Mouse (Mus musculus): ENCODE measurements around the gene Ly6g6d. TPM values are rescaled to one million over a fixed set of nuclear protein-coding genes. Genes with fewer than 3 reads are reported as not detected.

Gene Ly6g6d
- polyA plus RNA-seq, 1 experiment from 2014 or later, result 4.4 TPM

DNA sequence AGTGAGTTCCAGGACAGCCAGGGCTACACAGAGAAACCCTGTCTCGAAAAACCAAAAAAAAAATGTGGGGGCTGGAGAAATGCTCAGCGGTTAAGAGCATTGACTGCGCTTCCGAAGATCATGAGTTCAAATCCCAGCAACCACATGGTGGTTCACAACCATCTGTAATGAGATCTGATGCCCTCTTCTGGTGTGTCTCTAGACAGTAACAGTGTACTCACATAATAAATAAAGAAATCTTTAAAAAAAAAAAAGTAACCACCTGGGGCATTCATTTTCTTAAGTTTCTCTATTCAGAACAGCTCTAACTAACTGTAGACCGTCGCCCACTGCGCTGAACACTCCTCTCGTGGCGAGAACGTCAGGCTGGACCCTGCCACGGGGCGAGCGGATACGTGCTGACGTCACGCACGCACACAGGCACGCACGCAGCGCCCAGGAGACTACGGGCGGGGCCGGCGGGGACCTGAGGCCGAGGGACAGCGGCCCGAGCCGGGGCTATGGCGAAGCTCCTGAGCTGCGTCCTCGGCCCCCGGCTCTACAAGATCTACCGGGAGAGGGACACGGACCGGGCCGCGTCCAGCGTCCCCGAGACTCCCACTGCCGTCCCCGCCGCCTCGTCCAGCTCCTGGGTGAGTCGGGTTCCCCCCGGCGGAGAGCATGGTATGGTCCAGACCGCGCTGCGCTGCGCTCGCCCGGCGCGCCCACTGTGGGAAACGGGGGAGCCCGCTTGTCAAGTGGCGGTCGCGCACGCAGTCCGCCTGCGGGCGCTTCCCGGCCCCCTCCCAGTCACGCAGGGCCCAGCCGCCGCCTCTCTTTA is 11.2 kb upstream of the Ly6g6d start, which contains the start of gene Abhd16a:
Abhd16a (plus strand) TSS at position 439 of the 820 bp plus-strand sequence.
- Histone ChIP-seq H3K9ac (replicated peaks; ENCODE audit: low read length) (peak within 1 kb of the TSS; percentile 91), H3K36me3 (ENCODE audit: insufficient read depth, low read length) (peaks cover 18% of the 10 kb centered on the region), H3K27ac (ENCODE audit: low read length) (peak within 1 kb of the TSS; percentile 97), H3K27me3 (ENCODE audit: insufficient read depth, low read length) (no peaks in the 10 kb centered on the region), H3K4me1 (ENCODE audit: insufficient read depth, low read length) (peaks cover 21% of the 10 kb centered on the region), H3K4me2 (replicated peaks; ENCODE audit: low read depth, low read length) (peak within 1 kb of the TSS; percentile 81), H3K4me3 (ENCODE audit: low read length) (peak within 1 kb of the TSS; percentile 73), H3K9me3 (ENCODE audit: low read length) (no peaks in the 10 kb centered on the region)
- ATAC-seq (ENCODE audit: low FRiP score, low TSS enrichment), result peak; percentile 97
- WGBS, result 3% methylated on average over 61 of the region's 67 CpGs

DNA sequence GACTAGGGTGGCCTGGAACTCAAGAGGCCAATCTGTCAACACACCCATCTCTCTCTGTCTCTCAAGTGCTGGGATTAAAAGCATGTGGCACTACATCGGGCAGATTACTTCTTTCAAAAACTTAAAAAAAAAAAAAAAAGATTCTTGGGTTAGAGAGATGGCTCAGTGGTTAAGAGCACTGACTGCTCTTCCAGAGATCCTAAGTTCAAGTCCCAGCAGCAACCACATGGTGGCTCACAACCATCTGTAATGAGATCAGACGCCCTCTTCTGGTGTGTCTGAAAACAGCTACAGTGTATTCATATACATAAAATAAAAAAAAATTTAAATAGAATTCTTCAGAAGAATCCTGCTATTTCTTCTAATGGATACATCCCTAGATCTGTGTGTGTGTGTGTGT is 10.3 kb upstream of the Ly6g6d start:
- Histone ChIP-seq H3K4me1 (ENCODE audit: insufficient read depth, low read length) (peaks cover 21% of the 10 kb centered on the region), H3K9ac (replicated peaks; ENCODE audit: low read length) (no peak overlapping the region), H3K9me3 (ENCODE audit: low read length) (no peaks in the 10 kb centered on the region), H3K27ac (ENCODE audit: low read length) (no peak overlapping the region), H3K4me2 (replicated peaks; ENCODE audit: low read depth, low read length) (no peak overlapping the region), H3K36me3 (ENCODE audit: insufficient read depth, low read length) (peaks cover 16% of the 10 kb centered on the region), H3K27me3 (ENCODE audit: insufficient read depth, low read length) (no peaks in the 10 kb centered on the region), H3K4me3 (ENCODE audit: low read length) (no peak overlapping the region)
- WGBS, result 51% methylated on average over 2 of the region's 2 CpGs
- no peak for ATAC-seq (ENCODE audit: low FRiP score, low TSS enrichment)

DNA sequence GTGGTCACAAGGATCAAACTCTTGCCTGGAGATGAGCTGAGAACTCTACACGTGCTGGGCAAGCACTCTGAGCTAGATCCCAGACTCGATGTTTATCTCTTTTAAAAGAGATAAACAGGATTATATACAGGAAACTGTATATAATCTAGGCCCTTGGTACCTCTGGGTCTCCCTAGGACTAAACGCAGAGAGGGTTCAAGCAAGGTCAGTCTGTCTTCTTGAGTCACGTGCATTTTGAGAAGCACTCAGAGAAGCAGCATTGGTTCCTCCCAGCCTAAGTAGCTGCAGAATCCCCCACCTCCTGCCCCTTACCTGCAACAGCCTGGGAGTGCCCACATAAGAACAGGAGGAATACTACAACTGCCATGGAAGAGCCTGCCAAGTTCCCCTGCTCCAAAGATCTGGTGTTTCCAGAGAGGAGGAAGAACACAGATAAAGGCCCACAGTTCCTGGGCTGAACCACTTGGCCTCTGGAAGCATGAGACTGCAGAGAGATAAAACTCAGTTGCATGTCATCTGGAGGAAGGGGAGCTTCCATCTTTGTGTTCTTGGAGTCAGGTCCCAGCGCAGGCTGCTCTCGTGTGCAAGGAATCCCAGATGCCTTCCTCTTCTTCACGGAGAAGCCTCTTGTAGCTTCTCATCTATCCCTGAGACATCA is 7.5 kb upstream of the Ly6g6d start, which contains the start of gene Ly6g6f:
Ly6g6f (minus strand) TSS at position 403 of the 658 bp plus-strand sequence.
- no peaks in the 10 kb centered on the region for H3K36me3 ChIP-seq (ENCODE audit: insufficient read depth, low read length)
- no peaks in the 10 kb centered on the region for H3K9me3 ChIP-seq (ENCODE audit: low read length)
- no peaks in the 10 kb centered on the region for H3K27me3 ChIP-seq (ENCODE audit: insufficient read depth, low read length)
- H3K4me1 ChIP-seq (ENCODE audit: insufficient read depth, low read length), result peaks cover 7% of the 10 kb centered on the region
- no peak within 1 kb of the TSS for H3K4me2 ChIP-seq (replicated peaks; ENCODE audit: low read depth, low read length)
- H3K4me3 ChIP-seq (ENCODE audit: low read length), result no peak within 1 kb of the TSS
- no peak within 1 kb of the TSS for H3K9ac ChIP-seq (replicated peaks; ENCODE audit: low read length)
- WGBS, result 74% methylated on average over 7 of the region's 7 CpGs
- ATAC-seq (ENCODE audit: low FRiP score, low TSS enrichment), result no peak
- H3K27ac ChIP-seq (ENCODE audit: low read length), result no peak within 1 kb of the TSS

- no peak overlapping the region for H3K4me2 ChIP-seq (replicated peaks; ENCODE audit: low read depth, low read length)
- H3K36me3 ChIP-seq (ENCODE audit: insufficient read depth, low read length), result no peaks in the 10 kb centered on the region
- H3K4me3 ChIP-seq (ENCODE audit: low read length), result no peak overlapping the region
- H3K9ac ChIP-seq (replicated peaks; ENCODE audit: low read length), result no peak overlapping the region
- H3K27me3 ChIP-seq (ENCODE audit: insufficient read depth, low read length), result no peaks in the 10 kb centered on the region
- 66% methylated on average over 3 of the region's 3 CpGs for WGBS
- H3K27ac ChIP-seq (ENCODE audit: low read length), result no peak overlapping the region
- no peaks in the 10 kb centered on the region for H3K9me3 ChIP-seq (ENCODE audit: low read length)
- H3K4me1 ChIP-seq (ENCODE audit: insufficient read depth, low read length), result no peaks in the 10 kb centered on the region
- ATAC-seq (ENCODE audit: low FRiP score, low TSS enrichment), result no peak
Observed at GRCm38 (mm10) chr17:35083929-35084497, 6.1 kb upstream of the Ly6g6d start.

- no peaks in the 10 kb centered on the region for H3K36me3 ChIP-seq (ENCODE audit: insufficient read depth, low read length)
- H3K4me1 ChIP-seq (ENCODE audit: insufficient read depth, low read length), result peaks cover 2% of the 10 kb centered on the region; the same call in 1 of the 2 replicates
- no peak overlapping the region for H3K4me3 ChIP-seq (ENCODE audit: low read length)
- no peaks in the 10 kb centered on the region for H3K9me3 ChIP-seq (ENCODE audit: low read length)
- H3K27ac ChIP-seq (ENCODE audit: low read length), result no peak overlapping the region
- H3K4me2 ChIP-seq (replicated peaks; ENCODE audit: low read depth, low read length), result no peak overlapping the region
- no peak overlapping the region for H3K9ac ChIP-seq (replicated peaks; ENCODE audit: low read length)
- H3K27me3 ChIP-seq (ENCODE audit: insufficient read depth, low read length), result no peaks in the 10 kb centered on the region
- ATAC-seq (ENCODE audit: low FRiP score, low TSS enrichment), result no peak
- WGBS, result 84% methylated on average over 16 of the region's 16 CpGs
Observed at GRCm38 (mm10) chr17:35082841-35083576, 5.1 kb upstream of the Ly6g6d start.

DNA sequence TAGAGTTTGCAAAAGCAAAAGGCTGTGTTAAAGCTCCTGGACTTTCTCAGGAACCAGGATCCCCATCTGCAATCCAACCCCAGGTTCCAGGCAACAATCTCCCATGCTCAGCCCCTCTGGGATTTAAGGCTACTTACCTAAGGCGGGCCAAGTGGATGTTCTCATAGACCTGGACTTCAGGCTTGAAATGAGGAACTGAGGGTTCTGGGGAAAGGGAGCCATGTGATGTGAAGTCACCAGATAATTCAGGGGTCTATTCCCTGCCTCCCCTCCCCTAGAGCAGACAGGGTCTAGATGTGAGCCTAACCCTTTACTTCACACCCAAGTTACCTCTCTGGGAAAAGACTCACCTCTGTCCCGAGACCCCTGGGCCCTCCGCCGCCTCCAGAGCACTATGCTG is 2.8 kb upstream of the Ly6g6d start:
- no peak overlapping the region for H3K4me3 ChIP-seq (ENCODE audit: low read length)
- ATAC-seq (ENCODE audit: low FRiP score, low TSS enrichment), result no peak
- no peak overlapping the region for H3K27ac ChIP-seq (ENCODE audit: low read length)
- H3K4me1 ChIP-seq (ENCODE audit: insufficient read depth, low read length), result peaks cover 21% of the 10 kb centered on the region
- H3K4me2 ChIP-seq (replicated peaks; ENCODE audit: low read depth, low read length), result no peak overlapping the region
- H3K27me3 ChIP-seq (ENCODE audit: insufficient read depth, low read length), result no peaks in the 10 kb centered on the region
- H3K36me3 ChIP-seq (ENCODE audit: insufficient read depth, low read length), result no peaks in the 10 kb centered on the region
- no peaks in the 10 kb centered on the region for H3K9me3 ChIP-seq (ENCODE audit: low read length)
- WGBS, result 81% methylated on average over 4 of the region's 4 CpGs
- H3K9ac ChIP-seq (replicated peaks; ENCODE audit: low read length), result no peak overlapping the region

DNA sequence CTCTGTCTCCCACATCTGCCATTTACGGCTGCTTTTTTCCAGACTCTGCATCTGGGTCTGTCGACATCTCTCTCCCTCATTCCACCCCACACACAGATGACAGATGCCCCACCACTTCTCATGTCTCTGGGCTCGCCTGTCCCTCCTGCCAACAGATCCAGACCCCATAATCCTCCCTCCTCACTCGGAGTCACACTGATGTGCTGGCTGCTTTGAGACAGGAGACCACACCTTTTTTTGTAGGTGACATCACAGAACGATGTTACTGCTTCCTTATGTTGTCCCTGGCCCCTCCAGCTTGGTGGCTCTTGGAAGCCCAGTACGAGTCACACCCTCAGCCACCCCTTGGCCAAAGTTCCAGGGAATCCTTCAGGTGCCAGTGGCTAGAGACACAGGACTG is 2.4 kb upstream of the Ly6g6d start:
- Histone ChIP-seq H3K9me3 (ENCODE audit: low read length) (no peaks in the 10 kb centered on the region), H3K27ac (ENCODE audit: low read length) (no peak overlapping the region), H3K4me2 (replicated peaks; ENCODE audit: low read depth, low read length) (no peak overlapping the region), H3K4me1 (ENCODE audit: insufficient read depth, low read length) (peaks cover 21% of the 10 kb centered on the region), H3K27me3 (ENCODE audit: insufficient read depth, low read length) (no peaks in the 10 kb centered on the region), H3K36me3 (ENCODE audit: insufficient read depth, low read length) (no peaks in the 10 kb centered on the region), H3K4me3 (ENCODE audit: low read length) (no peak overlapping the region), H3K9ac (replicated peaks; ENCODE audit: low read length) (no peak overlapping the region)
- WGBS, result 43% methylated on average over 6 of the region's 6 CpGs
- no peak for ATAC-seq (ENCODE audit: low FRiP score, low TSS enrichment)

DNA sequence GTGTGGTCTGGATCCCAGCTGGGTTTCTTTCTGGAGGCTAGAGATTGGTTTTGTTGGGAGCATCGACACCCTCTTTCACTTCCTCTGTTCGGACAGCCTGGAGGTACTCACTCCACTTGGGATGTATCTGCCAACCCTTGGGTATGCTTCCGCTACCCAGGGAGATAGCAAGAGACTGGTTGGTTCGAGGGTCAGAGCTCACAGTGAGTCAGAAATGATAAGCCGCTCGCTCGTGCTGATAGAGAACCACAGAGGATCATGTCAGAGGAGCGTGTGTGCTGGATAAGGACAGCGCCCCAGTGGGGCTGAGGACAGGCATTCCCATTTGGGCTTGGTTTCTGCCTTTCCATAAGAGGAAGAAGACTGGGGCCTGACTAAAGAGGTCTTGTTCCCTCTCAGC is 1.9 kb upstream of the Ly6g6d start:
- no peak overlapping the region for H3K4me3 ChIP-seq (ENCODE audit: low read length)
- no peaks in the 10 kb centered on the region for H3K9me3 ChIP-seq (ENCODE audit: low read length)
- H3K27ac ChIP-seq (ENCODE audit: low read length), result no peak overlapping the region
- H3K9ac ChIP-seq (replicated peaks; ENCODE audit: low read length), result no peak overlapping the region
- 66% methylated on average over 9 of the region's 9 CpGs for WGBS
- no peak for ATAC-seq (ENCODE audit: low FRiP score, low TSS enrichment)
- no peak overlapping the region for H3K4me2 ChIP-seq (replicated peaks; ENCODE audit: low read depth, low read length)
- H3K4me1 ChIP-seq (ENCODE audit: insufficient read depth, low read length), result peaks cover 21% of the 10 kb centered on the region
- H3K36me3 ChIP-seq (ENCODE audit: insufficient read depth, low read length), result no peaks in the 10 kb centered on the region
- no peaks in the 10 kb centered on the region for H3K27me3 ChIP-seq (ENCODE audit: insufficient read depth, low read length)

- Histone ChIP-seq H3K4me2 (replicated peaks; ENCODE audit: low read depth, low read length) (peak overlapping the region; percentile 67), H3K4me1 (ENCODE audit: insufficient read depth, low read length) (peaks cover 27% of the 10 kb centered on the region), H3K36me3 (ENCODE audit: insufficient read depth, low read length) (no peaks in the 10 kb centered on the region), H3K27me3 (ENCODE audit: insufficient read depth, low read length) (no peaks in the 10 kb centered on the region), H3K4me3 (ENCODE audit: low read length) (peak overlapping the region; percentile 43), H3K9me3 (ENCODE audit: low read length) (no peaks in the 10 kb centered on the region), H3K27ac (ENCODE audit: low read length) (peak overlapping the region; percentile 77), H3K9ac (replicated peaks; ENCODE audit: low read length) (peak overlapping the region; percentile 72)
- WGBS, result 18% methylated on average over 2 of the region's 2 CpGs
- ATAC-seq (ENCODE audit: low FRiP score, low TSS enrichment), result 0 out of 2 replicates have a peak, but pooled peaks have one; percentile 33
Observed at GRCm38 (mm10) chr17:35077285-35077684, 580 bp downstream of the Ly6g6d start.
